Mouse (Mus musculus) forebrain, embryonic 10.5 days (tissue): ENCODE results near the gene Dhx36. TPM values are rescaled to one million over a fixed set of nuclear protein-coding genes. Genes with fewer than 3 reads are reported as not detected.

ENCODE experiments used
- DNase-seq: peaks from one replicate; pipeline ENCODE4 v3.0.0-alpha.2; 2017; ENCODE audit warnings: low spot score; ENCODE audit errors: extremely low spot score
- H3K27ac ChIP-seq: fragments of 300-500 bp; sonication (generic); 2 replicates; pipeline ENCODE4 v1.5.1; 2016; ENCODE audit warnings: mild to moderate bottlenecking
- H3K27me3 ChIP-seq: fragments of 300-500 bp; sonication (generic); 2 replicates; pipeline ENCODE4 v1.6.1; 2016; ENCODE audit warnings: mild to moderate bottlenecking; ENCODE audit not compliant: poor library complexity, severe bottlenecking
- H3K36me3 ChIP-seq: fragments of 300-500 bp; sonication (generic); replicated peaks from 2 replicates; pipeline ENCODE4 v1.6.1; 2016; ENCODE audit warnings: mild to moderate bottlenecking, moderate library complexity
- H3K4me1 ChIP-seq: fragments of 300-500 bp; sonication (generic); 2 replicates; pipeline ENCODE4 v1.6.1; 2016
- H3K4me3 ChIP-seq: fragments of 300-500 bp; sonication (generic); 2 replicates; pipeline ENCODE4 v1.5.1; 2016; ENCODE audit warnings: mild to moderate bottlenecking, moderate library complexity
- H3K9me3 ChIP-seq: fragments of 300-500 bp; sonication (generic); 2 replicates; pipeline ENCODE4 v1.6.1; 2016; ENCODE audit warnings: mild to moderate bottlenecking, moderate library complexity
- WGBS: fragments of 180-500 bp; shearing (Covaris S2); methylation state at CpG from one replicate; pipeline ENCODE4 v1.1.7; 2016; 5-methylcytosine and 5-hydroxymethylcytosine counted together
- polyA plus RNA-seq: library from polyadenylated mRNA; unstranded; fragments of >200 nt; fragmentation: Nextera tagmentation; extraction: Ambion mirVana; gene quantifications from 2 replicates; pipeline ENCODE4 v1.2.1, GENCODE M21; 2016

Dhx36 gene
- polyA plus RNA-seq, 1 experiment from 2014 or later: 34.8 TPM

GRCm38 (mm10) chr3:62455854-62456253, 51.0 kb downstream of the Dhx36 start:
- 38% methylated on average over 1 of the region's 1 CpGs for WGBS
- no peaks in the 10 kb centered on the region for H3K27me3 ChIP-seq
- H3K4me3 ChIP-seq: no peak overlapping the region
- H3K27ac ChIP-seq: no peak overlapping the region
- H3K9me3 ChIP-seq: no peaks in the 10 kb centered on the region
- peaks cover 19% of the 10 kb centered on the region for H3K36me3 ChIP-seq
- peaks cover 36% of the 10 kb centered on the region for H3K4me1 ChIP-seq
- no peak for DNase-seq

GRCm38 (mm10) chr3:62454096-62454495, 52.7 kb downstream of the Dhx36 start:
- peaks cover 36% of the 10 kb centered on the region for H3K4me1 ChIP-seq
- H3K27ac ChIP-seq: peak overlapping the region; percentile 53
- H3K27me3 ChIP-seq: no peaks in the 10 kb centered on the region
- WGBS: 30% methylated on average over 3 of the region's 3 CpGs
- no peak overlapping the region for H3K4me3 ChIP-seq
- DNase-seq: no peak
- H3K36me3 ChIP-seq: peaks cover 3% of the 10 kb centered on the region; the same call in 1 of the 2 replicates
- H3K9me3 ChIP-seq: no peaks in the 10 kb centered on the region

- H3K4me1 ChIP-seq: peaks cover 36% of the 10 kb centered on the region
- no peak for DNase-seq
- WGBS: 26% methylated on average over 4 of the region's 4 CpGs
- no peaks in the 10 kb centered on the region for H3K27me3 ChIP-seq
- no peak overlapping the region for H3K27ac ChIP-seq
- H3K36me3 ChIP-seq: peaks cover 10% of the 10 kb centered on the region; the same call in 1 of the 2 replicates
- H3K9me3 ChIP-seq: no peaks in the 10 kb centered on the region
- H3K4me3 ChIP-seq: no peak overlapping the region
Observed at GRCm38 (mm10) chr3:62452961-62453360, 53.8 kb downstream of the Dhx36 start.

GRCm38 (mm10) chr3:62449871-62450496, 56.8 kb downstream of the Dhx36 start:
- Histone ChIP-seq H3K4me3 (no peak overlapping the region), H3K9me3 (no peaks in the 10 kb centered on the region), H3K27ac (no peak overlapping the region), H3K36me3 (peaks cover 11% of the 10 kb centered on the region; the same call in 1 of the 2 replicates), H3K27me3 (no peaks in the 10 kb centered on the region), H3K4me1 (peaks cover 24% of the 10 kb centered on the region)
- WGBS: 93% methylated on average over 4 of the region's 4 CpGs
- DNase-seq: no peak

GRCm38 (mm10) chr3:62447151-62447550, 59.7 kb downstream of the Dhx36 start:
- H3K27me3 ChIP-seq: no peaks in the 10 kb centered on the region
- WGBS: 88% methylated on average over 8 of the region's 8 CpGs

GRCm38 (mm10) chr3:62446271-62446670, 60.5 kb downstream of the Dhx36 start:
- Histone ChIP-seq H3K27me3 (no peaks in the 10 kb centered on the region), H3K4me1 (no peaks in the 10 kb centered on the region), H3K9me3 (no peaks in the 10 kb centered on the region), H3K36me3 (peaks cover 8% of the 10 kb centered on the region; the same call in 1 of the 2 replicates), H3K4me3 (no peak overlapping the region), H3K27ac (no peak overlapping the region)
- DNase-seq: no peak
- 91% methylated on average over 7 of the region's 7 CpGs for WGBS

More at GRCm38 (mm10) chr3:62447151-62447550, 59.7 kb downstream of the Dhx36 start:
- peaks cover 11% of the 10 kb centered on the region; the same call in 1 of the 2 replicates for H3K36me3 ChIP-seq
- no peak overlapping the region for H3K4me3 ChIP-seq
- no peaks in the 10 kb centered on the region for H3K4me1 ChIP-seq
- no peak for DNase-seq
- H3K9me3 ChIP-seq: no peaks in the 10 kb centered on the region
- no peak overlapping the region for H3K27ac ChIP-seq

GRCm38 (mm10) chr3:62443582-62444194, 63.1 kb downstream of the Dhx36 start:
- no peak for DNase-seq
- WGBS: 85% methylated on average over 12 of the region's 12 CpGs
- Histone ChIP-seq H3K9me3 (no peaks in the 10 kb centered on the region), H3K4me3 (no peak overlapping the region), H3K27me3 (no peaks in the 10 kb centered on the region), H3K36me3 (peaks cover 5% of the 10 kb centered on the region; the same call in 1 of the 2 replicates), H3K27ac (no peak overlapping the region), H3K4me1 (peaks cover 9% of the 10 kb centered on the region; the same call in 1 of the 2 replicates)

GRCm38 (mm10) chr3:62440431-62440969, 66.3 kb downstream of the Dhx36 start:
- H3K4me3 ChIP-seq: no peak overlapping the region
- no peak for DNase-seq
- H3K27ac ChIP-seq: no peak overlapping the region
- no peaks in the 10 kb centered on the region for H3K27me3 ChIP-seq
- 32% methylated on average over 5 of the region's 5 CpGs for whole genome bisulfite sequencing
- H3K9me3 ChIP-seq: no peaks in the 10 kb centered on the region
- H3K36me3 ChIP-seq: no peaks in the 10 kb centered on the region
- peaks cover 9% of the 10 kb centered on the region; the same call in 1 of the 2 replicates for H3K4me1 ChIP-seq

- H3K4me1 ChIP-seq: peaks cover 9% of the 10 kb centered on the region; the same call in 1 of the 2 replicates
- no peak overlapping the region for H3K27ac ChIP-seq
- H3K36me3 ChIP-seq: no peaks in the 10 kb centered on the region
- H3K4me3 ChIP-seq: no peak overlapping the region
- DNase-seq: no peak
- H3K27me3 ChIP-seq: no peaks in the 10 kb centered on the region
- no peaks in the 10 kb centered on the region for H3K9me3 ChIP-seq
Observed at GRCm38 (mm10) chr3:62435923-62436322, 70.9 kb downstream of the Dhx36 start.

GRCm38 (mm10) chr3:62433675-62434074, 73.1 kb downstream of the Dhx36 start:
- DNase-seq: no peak
- WGBS: 76% methylated on average over 4 of the region's 4 CpGs
- H3K4me1 ChIP-seq: no peaks in the 10 kb centered on the region

GRCm38 (mm10) chr3:62418387-62419138, 88.2 kb downstream of the Dhx36 start:
- Histone ChIP-seq H3K27ac (no peak overlapping the region), H3K36me3 (peaks cover 6% of the 10 kb centered on the region), H3K27me3 (no peaks in the 10 kb centered on the region), H3K4me1 (no peaks in the 10 kb centered on the region), H3K4me3 (no peak overlapping the region), H3K9me3 (no peaks in the 10 kb centered on the region)
- WGBS: 95% methylated on average over 6 of the region's 6 CpGs
- DNase-seq: no peak

More at GRCm38 (mm10) chr3:62433675-62434074, 73.1 kb downstream of the Dhx36 start:
- H3K36me3 ChIP-seq: peaks cover 4% of the 10 kb centered on the region; the same call in 1 of the 2 replicates
- no peak overlapping the region for H3K4me3 ChIP-seq
- H3K27ac ChIP-seq: no peak overlapping the region
- H3K9me3 ChIP-seq: no peaks in the 10 kb centered on the region
- H3K27me3 ChIP-seq: no peaks in the 10 kb centered on the region
